Mouse (Mus musculus): ENCODE results near the gene Gm20696.

DNA sequence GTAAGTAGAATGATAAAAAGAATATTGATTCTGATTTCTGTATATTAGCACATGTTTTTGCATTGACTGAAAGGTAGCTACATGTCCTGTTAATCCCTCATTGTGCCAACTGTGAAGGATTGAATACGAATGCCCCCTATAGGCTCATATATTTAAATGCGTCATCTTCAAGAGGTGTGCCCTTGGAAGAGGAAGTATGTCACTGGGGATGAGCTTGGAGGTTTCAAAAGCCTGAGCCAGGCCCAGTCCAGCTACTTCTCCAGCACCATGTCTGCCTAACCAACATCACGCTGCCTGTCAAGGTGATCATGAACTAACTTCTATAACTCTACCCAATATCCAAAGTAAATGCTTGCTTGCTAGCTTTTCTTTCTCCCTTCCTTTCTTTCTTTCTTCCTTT is 324.2 kb downstream of the Gm20696 start:
- TF ChIP-seq CTCF (IDR thresholded peaks at IDR 0.05; ENCODE audit: borderline replicate concordance, insufficient read depth, low read depth, low read length): no peak
- no peak for TF ChIP-seq POLR2A (IDR thresholded peaks at IDR 0.05; ENCODE audit: borderline replicate concordance, insufficient read depth, low read length)

Data from cerebellum, adult 2 months (tissue).